Mouse (Mus musculus): ENCODE measurements at regions not wholly inside any gene's neighbourhood (a gene's known extent, or its start where the extent isn't known, plus 50 kb on each side); places are given as distances from the start of the nearest gene placed in this dataset.

DNA sequence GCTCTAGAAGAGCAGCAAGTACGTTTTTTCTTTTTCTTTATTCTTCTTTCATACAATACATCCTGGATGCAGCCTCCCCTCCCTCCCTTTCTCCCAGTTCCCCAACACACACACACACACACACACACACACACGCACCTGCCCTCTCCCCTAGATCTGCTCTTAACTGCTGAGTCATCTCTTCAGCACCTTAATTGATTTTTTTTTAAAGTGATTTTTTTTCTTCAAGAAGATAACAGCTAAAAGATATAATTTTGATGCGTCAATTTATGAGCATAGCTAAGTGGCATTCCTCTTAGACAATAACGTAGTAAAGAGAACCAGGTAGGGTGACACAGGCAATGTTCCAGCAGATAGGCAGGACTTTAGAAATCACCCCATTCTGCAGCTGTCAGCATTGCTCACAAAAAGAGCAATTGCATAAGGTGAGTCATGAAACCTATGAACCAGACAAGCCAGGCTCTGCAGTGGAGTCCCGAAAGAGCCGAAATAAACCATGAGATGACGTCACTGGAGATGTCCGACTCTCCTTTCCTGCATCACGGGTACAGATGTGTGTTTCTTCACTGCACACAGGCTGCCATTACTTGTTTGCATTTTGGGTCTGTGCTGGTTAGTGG lies 63.9 kb upstream of the Tnrc6a start:
- H3K27me3 ChIP-seq (ENCODE audit: control insufficient read depth in 1 of 2, insufficient read depth in 2 of 2, low read length in 2 of 2), result peaks cover 0 to 2% of the 10 kb centered on the region in 2 experiments; a peak in 1 of 4 replicates
- H3K9me3 ChIP-seq (replicated peaks; ENCODE audit: insufficient read depth, low read length), result no peaks in the 10 kb centered on the region
- no peak overlapping the region for H3K9ac ChIP-seq (ENCODE audit: control insufficient read depth, low read depth, low read length, poor library complexity, severe bottlenecking)
- H3K27ac ChIP-seq (ENCODE audit: control insufficient read depth, low read depth, low read length), result no peak overlapping the region
- no peaks in the 10 kb centered on the region for H3K4me1 ChIP-seq (ENCODE audit: control insufficient read depth in 1 of 2, insufficient read depth in 2 of 2, low read length in 2 of 2)
- DNase-seq (ENCODE audit: low read depth, low spot score), result no peak
- H3K79me2 ChIP-seq (ENCODE audit: control insufficient read depth, insufficient read depth, low read length, poor library complexity), result no peaks in the 10 kb centered on the region
- no peak for TF ChIP-seq MAZ (IDR thresholded peaks at IDR 0.05; ENCODE audit: low read depth, low read length)
- no peak for TF ChIP-seq NELFE (IDR thresholded peaks at IDR 0.05; ENCODE audit: low read depth, low read length)
- no peak for TF ChIP-seq SIN3A (IDR thresholded peaks at IDR 0.05; ENCODE audit: low read length)
- no peak for TF ChIP-seq USF1 (IDR thresholded peaks at IDR 0.05; ENCODE audit: low read depth, low read length)
- TF ChIP-seq POLR2AphosphoS5 (IDR thresholded peaks at IDR 0.05; ENCODE audit: borderline replicate concordance, low read depth, low read length), result no peak
- TF ChIP-seq RCOR1 (IDR thresholded peaks at IDR 0.05; ENCODE audit: low read depth, low read length), result no peak
- TF ChIP-seq CHD1 (IDR thresholded peaks at IDR 0.05; ENCODE audit: low read depth, low read length), result no peak
- TF ChIP-seq GATA1 (IDR thresholded peaks at IDR 0.05; ENCODE audit: low read depth, low read length), result no peak
- no peak for TF ChIP-seq MYB (IDR thresholded peaks at IDR 0.05; ENCODE audit: low read depth, low read length)
- TF ChIP-seq JUND (IDR thresholded peaks at IDR 0.05; ENCODE audit: low read depth, low read length), result no peak
- TF ChIP-seq POLR2AphosphoS2 (IDR thresholded peaks at IDR 0.05; ENCODE audit: low read length), result no peak
- no peak for TF ChIP-seq E2F4 (IDR thresholded peaks at IDR 0.05; ENCODE audit: borderline replicate concordance, low read depth, low read length)
- no peak for TF ChIP-seq HCFC1 (IDR thresholded peaks at IDR 0.05; ENCODE audit: low read depth, low read length)
- TF ChIP-seq CTCF (IDR thresholded peaks at IDR 0.05 in 2 of 3, conservative IDR thresholded peaks at IDR 0.05 in 1 of 3; ENCODE audit: control insufficient read depth in 1 of 3, insufficient read depth in 1 of 3, low read depth in 2 of 3, low read length in 3 of 3, poor library complexity in 1 of 3, severe bottlenecking in 1 of 3), result no peak
- H3K36me3 ChIP-seq (ENCODE audit: control insufficient read depth in 1 of 2, insufficient read depth in 2 of 2, low read length in 2 of 2), result no peaks in the 10 kb centered on the region
- H3K4me3 ChIP-seq (ENCODE audit: control insufficient read depth in 1 of 2, insufficient read depth in 1 of 2, low read depth in 2 of 2, low read length in 2 of 2), result no peak overlapping the region

- no peaks in the 10 kb centered on the region for H3K36me3 ChIP-seq (ENCODE audit: control insufficient read depth in 1 of 2, insufficient read depth in 2 of 2, low read length in 2 of 2)
- TF ChIP-seq E2F4 (IDR thresholded peaks at IDR 0.05; ENCODE audit: borderline replicate concordance, low read depth, low read length) (no peak), RCOR1 (IDR thresholded peaks at IDR 0.05; ENCODE audit: low read depth, low read length) (no peak), RAD21 (IDR thresholded peaks at IDR 0.05; ENCODE audit: low read depth, low read length) (no peak), TCF12 (IDR thresholded peaks at IDR 0.05; ENCODE audit: low read depth, low read length) (no peak), KAT2A (conservative IDR thresholded peaks at IDR 0.05; ENCODE audit: low read depth, low read length) (no peak), EP300 (IDR thresholded peaks at IDR 0.05; ENCODE audit: low read depth in 1 of 2, low read length in 2 of 2) (no peak), UBTF (IDR thresholded peaks at IDR 0.05; ENCODE audit: borderline replicate concordance, insufficient read depth, low read depth, low read length) (no peak), CHD2 (IDR thresholded peaks at IDR 0.05; ENCODE audit: low read length) (no peak), ZNF384 (IDR thresholded peaks at IDR 0.05; ENCODE audit: low read depth, low read length) (no peak), TAL1 (IDR thresholded peaks at IDR 0.05; ENCODE audit: low read length) (no peak), GATA1 (IDR thresholded peaks at IDR 0.05; ENCODE audit: low read depth, low read length) (no peak), ZMIZ1 (IDR thresholded peaks at IDR 0.05; ENCODE audit: low read depth, low read length) (no peak)
- H3K27ac ChIP-seq (ENCODE audit: control insufficient read depth, low read depth, low read length), result no peak overlapping the region
- H3K9me3 ChIP-seq (replicated peaks; ENCODE audit: insufficient read depth, low read length), result no peaks in the 10 kb centered on the region
- no peaks in the 10 kb centered on the region for H3K27me3 ChIP-seq (ENCODE audit: control insufficient read depth in 1 of 2, insufficient read depth in 2 of 2, low read length in 2 of 2)
- no peaks in the 10 kb centered on the region; a peak in 1 of 4 replicates for H3K4me1 ChIP-seq (ENCODE audit: control insufficient read depth in 1 of 2, insufficient read depth in 2 of 2, low read length in 2 of 2)
- H3K4me3 ChIP-seq (ENCODE audit: control insufficient read depth in 1 of 2, insufficient read depth in 1 of 2, low read depth in 2 of 2, low read length in 2 of 2), result no peak overlapping the region
- H3K9ac ChIP-seq (ENCODE audit: control insufficient read depth, low read depth, low read length, poor library complexity, severe bottlenecking), result no peak overlapping the region
- no peaks in the 10 kb centered on the region for H3K79me2 ChIP-seq (ENCODE audit: control insufficient read depth, insufficient read depth, low read length, poor library complexity)
- DNase-seq (ENCODE audit: low read depth, low spot score), result no peak
Observed at GRCm38 (mm10) chr7:123063264-123064011, 60.2 kb upstream of the Tnrc6a start.

Data from MEL (cell line).